Mouse (Mus musculus) stomach, postnatal 0 days (tissue): ENCODE results near the gene Nsun6.

Source experiments
- CTCF ChIP-seq: IDR thresholded peaks from 2 replicates; pipeline ENCODE4 v1.5.1; 2016; ENCODE audit warnings: antibody characterized with exemption, low read depth, mild to moderate bottlenecking, moderate library complexity
- EP300 ChIP-seq: optimal IDR thresholded peaks from 2 replicates; pipeline ENCODE3; 2016; ENCODE audit warnings: antibody characterized with exemption

GRCm38 (mm10) chr2:15026817-15027216, 28.1 kb downstream of the Nsun6 start:
- TF ChIP-seq CTCF (no peak), EP300 (no peak)
